Mouse (Mus musculus): ENCODE results near the gene Rbck1. TPM values are rescaled to one million over a fixed set of nuclear protein-coding genes. Genes with fewer than 3 reads are reported as not detected.

The Rbck1 gene
- total RNA-seq, 2 experiments from 2014 or later, result 57.0 to 120 TPM

DNA sequence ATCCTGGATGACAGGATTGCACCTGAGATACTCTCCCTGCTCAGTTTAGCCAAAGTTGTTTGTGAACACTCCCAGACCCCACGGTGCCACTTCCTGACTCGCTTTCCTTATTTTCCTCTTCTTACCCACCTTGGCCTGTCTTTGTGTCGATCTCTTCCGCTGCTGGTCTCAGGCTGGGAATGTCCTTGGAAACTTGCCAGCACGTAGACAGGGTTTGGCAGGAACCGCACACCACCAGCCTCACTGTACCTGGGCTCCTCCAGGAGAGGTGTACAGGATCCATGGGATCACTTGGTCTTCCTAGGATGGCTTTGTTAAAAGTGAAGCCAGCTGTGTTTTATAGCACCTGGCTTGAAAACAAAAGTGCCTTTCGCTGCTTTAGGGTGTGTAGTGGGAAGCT is 19.5 kb downstream of the Rbck1 start:
- no peak for ATAC-seq (replicated peaks; ENCODE audit: low FRiP score, low TSS enrichment, poor library complexity, severe bottlenecking)

GRCm38 (mm10) chr2:152307186-152307585 is 25.3 kb downstream of the Rbck1 start:
- ATAC-seq (replicated peaks; ENCODE audit: low FRiP score, low TSS enrichment, poor library complexity, severe bottlenecking), result no peak

- no peak for ATAC-seq (replicated peaks; ENCODE audit: low FRiP score, low TSS enrichment, poor library complexity, severe bottlenecking)
These were observed 27.0 kb downstream of the Rbck1 start for GRCm38 (mm10) chr2:152305480-152305879.

DNA sequence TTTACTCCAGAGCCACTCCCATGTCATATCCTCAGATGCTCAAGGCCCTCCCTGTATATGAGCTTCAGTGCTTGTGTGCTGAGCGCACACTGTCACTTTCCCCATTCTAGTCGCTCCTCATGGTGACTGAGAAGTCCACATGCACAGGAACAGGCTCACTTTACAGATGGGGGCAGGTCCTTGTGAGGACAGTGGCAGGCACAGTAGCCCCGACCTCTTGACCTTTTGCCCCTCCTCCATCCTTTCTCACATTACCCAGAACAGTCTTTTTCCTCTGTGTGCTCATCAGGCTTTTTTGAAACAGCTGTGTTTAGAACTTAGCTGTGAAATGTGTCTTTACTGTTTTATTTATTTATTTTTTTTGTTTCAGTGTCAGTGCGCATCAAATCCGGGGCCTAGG is 28.7 kb downstream of the Rbck1 start:
- ATAC-seq (replicated peaks; ENCODE audit: low FRiP score, low TSS enrichment, poor library complexity, severe bottlenecking), result no peak

- ATAC-seq (replicated peaks; ENCODE audit: low FRiP score, low TSS enrichment, poor library complexity, severe bottlenecking), result no peak
These were observed 29.6 kb downstream of the Rbck1 start for GRCm38 (mm10) chr2:152302862-152303261.

- ATAC-seq (replicated peaks; ENCODE audit: low FRiP score, low TSS enrichment, poor library complexity, severe bottlenecking), result no peak
These were observed 37.9 kb downstream of the Rbck1 start for GRCm38 (mm10) chr2:152294541-152294940.

DNA sequence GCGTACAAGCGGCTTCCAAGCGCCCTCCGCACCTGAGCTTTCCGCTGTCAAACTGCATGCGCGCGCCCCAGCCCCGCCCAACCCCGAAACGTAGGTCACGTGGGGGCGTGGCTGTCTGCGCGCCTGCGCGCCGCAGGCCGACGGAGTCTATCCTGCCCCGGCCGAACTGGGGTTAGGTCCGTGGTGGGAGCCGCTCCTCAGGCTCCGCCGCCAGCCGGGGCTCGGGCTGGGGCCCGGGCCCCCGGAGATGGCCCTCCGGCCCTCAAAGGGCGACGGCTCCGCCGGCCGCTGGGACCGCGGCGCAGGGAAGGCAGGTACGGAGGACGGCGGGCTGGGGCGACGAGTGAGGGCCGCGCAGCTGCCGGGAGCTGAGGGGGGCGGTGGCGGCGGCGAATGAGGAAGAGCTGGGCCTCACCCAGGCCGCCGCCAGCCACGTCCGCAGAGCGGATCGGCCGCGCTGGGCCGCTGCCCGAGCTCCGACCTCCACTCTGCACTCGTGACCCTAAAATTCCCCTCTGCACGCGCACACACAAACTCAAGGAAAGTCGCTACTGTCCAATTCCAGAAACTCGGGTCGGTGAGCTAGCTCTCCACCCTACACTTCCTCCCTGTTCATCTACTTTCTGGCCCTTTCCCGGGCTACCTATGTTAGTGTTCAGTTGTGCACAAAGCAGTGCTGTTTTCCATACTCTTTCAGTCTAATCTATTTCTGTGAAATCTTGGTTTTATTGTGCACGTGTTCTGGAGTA is 38.6 kb downstream of the Rbck1 start, which contains the start of gene Tbc1d20:
Tbc1d20 (plus strand) TSS at position 102 of the 749 bp plus-strand sequence.
- ATAC-seq (replicated peaks; ENCODE audit: low FRiP score, low TSS enrichment, poor library complexity, severe bottlenecking), result peak; percentile 78

DNA sequence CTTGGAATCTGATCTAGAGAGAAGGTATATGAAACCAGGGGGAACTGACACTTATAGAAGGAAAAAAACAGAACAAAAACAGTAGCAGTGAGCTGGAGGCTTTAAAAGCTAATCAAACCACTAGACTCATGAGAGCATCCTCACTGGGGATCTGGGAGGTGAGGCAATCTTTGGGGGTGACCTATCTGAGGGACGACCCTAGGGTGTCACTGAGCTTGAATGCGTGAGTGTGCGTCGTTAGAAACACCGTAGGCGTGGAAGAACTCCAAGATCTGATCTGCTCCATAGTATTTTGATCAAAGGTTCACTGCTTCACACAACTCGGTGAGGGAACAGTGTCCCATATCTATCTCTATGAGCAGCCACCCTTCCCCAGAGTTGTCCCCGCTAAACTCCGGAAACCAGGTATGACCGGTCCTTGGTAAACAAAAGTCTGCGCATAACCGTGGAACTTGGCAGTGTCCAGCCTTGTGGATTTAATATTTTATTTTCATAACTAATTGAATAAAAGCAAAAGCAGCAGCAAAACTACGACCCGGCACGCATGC is 39.2 kb downstream of the Rbck1 start:
- ATAC-seq (replicated peaks; ENCODE audit: low FRiP score, low TSS enrichment, poor library complexity, severe bottlenecking), result peak; percentile 54

DNA sequence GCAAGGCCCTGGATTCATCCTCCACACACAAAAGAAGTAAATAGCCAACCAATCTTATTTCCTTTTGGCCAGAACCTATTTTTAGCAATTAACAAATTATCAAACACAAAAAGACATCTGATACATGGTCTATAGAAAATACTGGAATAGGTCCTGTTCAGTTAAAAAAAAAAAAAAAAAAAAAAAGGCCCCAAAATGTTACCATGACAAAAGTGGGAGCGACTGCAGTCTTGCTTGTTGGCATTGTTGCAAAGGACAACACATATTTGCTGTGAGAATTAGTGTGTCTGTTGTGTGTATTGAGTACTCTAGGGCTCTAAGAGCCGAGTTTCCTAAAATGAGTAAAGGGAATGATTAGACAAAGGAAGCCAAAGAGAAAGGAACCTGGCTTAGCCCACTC is 40.0 kb downstream of the Rbck1 start:
- ATAC-seq (replicated peaks; ENCODE audit: low FRiP score, low TSS enrichment, poor library complexity, severe bottlenecking), result no peak

- peak; percentile 45 for ATAC-seq (replicated peaks; ENCODE audit: low FRiP score, low TSS enrichment, poor library complexity, severe bottlenecking)
These were observed 42.8 kb downstream of the Rbck1 start for GRCm38 (mm10) chr2:152289623-152290022.

DNA sequence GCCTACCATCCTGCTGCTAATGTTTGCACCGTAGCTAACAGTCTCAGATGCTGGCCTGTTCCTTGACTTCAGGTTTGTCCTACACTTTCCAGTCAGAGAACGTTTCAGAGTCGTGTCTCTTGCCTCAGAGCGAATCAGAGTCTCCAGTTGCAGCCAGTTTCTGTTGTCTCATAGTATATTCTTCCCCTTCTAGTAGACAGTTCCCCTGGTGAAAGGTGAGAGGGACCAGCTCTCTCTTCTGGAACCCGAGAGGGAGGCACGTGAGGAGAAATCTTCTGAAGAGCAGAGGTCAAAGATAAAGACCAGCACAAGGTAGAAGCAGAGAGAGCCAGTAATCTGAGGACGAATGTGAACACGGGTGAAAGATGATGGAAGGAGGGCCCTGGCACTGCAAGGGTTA is 44.4 kb downstream of the Rbck1 start:
- ATAC-seq (replicated peaks; ENCODE audit: low FRiP score, low TSS enrichment, poor library complexity, severe bottlenecking), result no peak

GRCm38 (mm10) chr2:152287560-152287959 is 44.9 kb downstream of the Rbck1 start:
- ATAC-seq (replicated peaks; ENCODE audit: low FRiP score, low TSS enrichment, poor library complexity, severe bottlenecking), result no peak

DNA sequence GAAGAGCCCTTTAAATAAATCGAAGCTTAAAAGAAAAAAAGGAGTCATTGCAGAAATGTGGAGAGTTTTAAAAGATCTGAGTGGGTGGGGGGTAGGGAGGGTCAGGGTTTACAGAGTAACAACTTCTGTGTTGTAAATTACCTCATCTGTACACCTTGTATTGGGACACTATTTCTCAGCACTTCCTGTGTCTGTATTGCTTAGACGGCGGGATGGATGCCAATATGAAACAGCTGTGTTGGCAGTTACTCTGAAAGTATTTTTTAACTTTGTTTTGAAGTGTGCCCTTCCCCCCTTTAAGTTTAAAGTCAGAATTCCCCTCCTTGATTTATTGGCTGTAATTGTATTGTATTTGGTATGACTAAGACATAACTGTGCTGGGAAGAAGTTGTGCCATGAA is 51.0 kb downstream of the Rbck1 start:
- ATAC-seq (replicated peaks; ENCODE audit: low FRiP score, low TSS enrichment, poor library complexity, severe bottlenecking), result no peak

GRCm38 (mm10) chr2:152273639-152274038 is 58.8 kb downstream of the Rbck1 start:
- peak; percentile 35; the same call in 1 of the 2 replicates for ATAC-seq (replicated peaks; ENCODE audit: low FRiP score, low TSS enrichment, poor library complexity, severe bottlenecking)

Other genes starting within 250 kb of the Rbck1 start
- gene Srxn1, start 227.1 kb downstream of the Rbck1 start, total RNA-seq (2014; fragmentation: Nextera tagmentation), result 2.2 and 2.6 TPM in 2 replicates
- 5.8 and 14.0 TPM in 2 replicates for gene Srxn1, start 227.1 kb downstream of the Rbck1 start, total RNA-seq (2017)
- 1.0 TPM in 1 of 2 replicates, not detected in the other for gene Tcf15, start 189.1 kb downstream of the Rbck1 start, total RNA-seq (2014; fragmentation: Nextera tagmentation)
- gene Tcf15, start 189.1 kb downstream of the Rbck1 start, total RNA-seq (2017), result 2.1 and 4.3 TPM in 2 replicates
- gene Csnk2a1, start 105.8 kb downstream of the Rbck1 start, total RNA-seq (2014; fragmentation: Nextera tagmentation), result 109 and 165 TPM in 2 replicates
- gene Csnk2a1, start 105.8 kb downstream of the Rbck1 start, total RNA-seq (2017), result 158 and 161 TPM in 2 replicates
- 23.5 and 27.8 TPM in 2 replicates for gene Tbc1d20, start 38.8 kb downstream of the Rbck1 start, total RNA-seq (2014; fragmentation: Nextera tagmentation)
- gene Tbc1d20, start 38.8 kb downstream of the Rbck1 start, total RNA-seq (2017), result 11.7 and 12.0 TPM in 2 replicates
- gene Trib3, start 11.4 kb upstream of the Rbck1 start, total RNA-seq (2014; fragmentation: Nextera tagmentation), result 1.0 TPM in 1 of 2 replicates, not detected in the other
- gene Trib3, start 11.4 kb upstream of the Rbck1 start, total RNA-seq (2017), result not detected in 2 replicates
- gene Nrsn2, start 44.0 kb upstream of the Rbck1 start, total RNA-seq (2014; fragmentation: Nextera tagmentation), result not detected in 2 replicates
- gene Nrsn2, start 44.0 kb upstream of the Rbck1 start, total RNA-seq (2017), result not detected in 2 replicates
- gene Sox12, start 65.4 kb upstream of the Rbck1 start, total RNA-seq (2014; fragmentation: Nextera tagmentation), result 22.9 and 25.1 TPM in 2 replicates
- 2.4 and 7.7 TPM in 2 replicates for gene Sox12, start 65.4 kb upstream of the Rbck1 start, total RNA-seq (2017)
- 10.1 and 11.2 TPM in 2 replicates for gene Zcchc3, start 82.4 kb upstream of the Rbck1 start, total RNA-seq (2014; fragmentation: Nextera tagmentation)
- 6.6 and 7.8 TPM in 2 replicates for gene Zcchc3, start 82.4 kb upstream of the Rbck1 start, total RNA-seq (2017)
- not detected in 2 replicates for gene 6820408C15Rik, start 82.9 kb upstream of the Rbck1 start, total RNA-seq (2014; fragmentation: Nextera tagmentation)
- not detected in 2 replicates for gene 6820408C15Rik, start 82.9 kb upstream of the Rbck1 start, total RNA-seq (2017)
- gene Defb23, start 132.0 kb upstream of the Rbck1 start, total RNA-seq (2014; fragmentation: Nextera tagmentation), result not detected in 2 replicates
- gene Defb23, start 132.0 kb upstream of the Rbck1 start, total RNA-seq (2017), result not detected in 2 replicates
- not detected in 2 replicates for gene Defb20, start 144.4 kb upstream of the Rbck1 start, total RNA-seq (2014; fragmentation: Nextera tagmentation)
- gene Defb20, start 144.4 kb upstream of the Rbck1 start, total RNA-seq (2017), result not detected in 2 replicates
- gene Defb22, start 157.5 kb upstream of the Rbck1 start, total RNA-seq (2014; fragmentation: Nextera tagmentation), result not detected in 2 replicates
- gene Defb22, start 157.5 kb upstream of the Rbck1 start, total RNA-seq (2017), result not detected in 2 replicates
- gene Defb26, start 179.0 kb upstream of the Rbck1 start, total RNA-seq (2014; fragmentation: Nextera tagmentation), result not detected in 2 replicates
- gene Defb26, start 179.0 kb upstream of the Rbck1 start, total RNA-seq (2017), result not detected in 2 replicates
- not detected in 2 replicates for gene Defb28, start 185.6 kb upstream of the Rbck1 start, total RNA-seq (2014; fragmentation: Nextera tagmentation)
- not detected in 2 replicates for gene Defb28, start 185.6 kb upstream of the Rbck1 start, total RNA-seq (2017)
- gene Defb29, start 207.4 kb upstream of the Rbck1 start, total RNA-seq (2014; fragmentation: Nextera tagmentation), result not detected in 2 replicates
- not detected in 2 replicates for gene Defb29, start 207.4 kb upstream of the Rbck1 start, total RNA-seq (2017)
- not detected in 2 replicates for gene Gm17416, start 236.7 kb upstream of the Rbck1 start, total RNA-seq (2014; fragmentation: Nextera tagmentation)
- not detected in 2 replicates for gene Gm17416, start 236.7 kb upstream of the Rbck1 start, total RNA-seq (2017)
- not detected in 2 replicates for gene Defb21, start 240.1 kb upstream of the Rbck1 start, total RNA-seq (2014; fragmentation: Nextera tagmentation)
- not detected in 2 replicates for gene Defb21, start 240.1 kb upstream of the Rbck1 start, total RNA-seq (2017)
- gene Defb19, start 247.7 kb upstream of the Rbck1 start, total RNA-seq (2014; fragmentation: Nextera tagmentation), result not detected in 2 replicates
- gene Defb19, start 247.7 kb upstream of the Rbck1 start, total RNA-seq (2017), result not detected in 2 replicates

Data from megakaryocyte-erythroid progenitor cell, adult 5-6 weeks (primary cell).